Mouse (Mus musculus) left cerebral cortex, adult 2 months (tissue): Measurements from ENCODE around the gene Nmnat2. TPM values are rescaled to one million over a fixed set of nuclear protein-coding genes. Genes with fewer than 3 reads are reported as not detected.

Source experiments
- DNase-seq, 2 experiments: peaks; one replicate each; pipeline ENCODE4 v3.0.0; 2021 to 2022; ENCODE audit warnings: low spot score in 2 of 2, mixed read lengths in 1 of 2; ENCODE audit errors: extremely low spot score in 1 of 2
- H3K27ac ChIP-seq: fragments of 200-600 bp; 2 replicates; pipeline ENCODE4 v1.8.1; 2022
- H3K4me3 ChIP-seq: fragments of 200-600 bp; 2 replicates; pipeline ENCODE4 v1.8.1; 2022
- CTCF ChIP-seq: fragments of 200-600 bp; IDR thresholded peaks from 2 replicates; pipeline ENCODE4 v1.8.1; 2022; ENCODE audit warnings: antibody characterized with exemption, mild to moderate bottlenecking, moderate library complexity
- intact Hi-C: fragments of 180-260 bp; cut with DNase I; formaldehyde crosslinking; loops from one replicate; pipeline ENCODE4 v1.15.1; 2025
- total RNA-seq, 2 experiments: library from RNA; stranded (reverse); gene quantifications; 2 replicates each; pipeline ENCODE4 v1.2.3; 2021

Gene Nmnat2
- total RNA-seq, 2 experiments from 2014 or later: 167 to 171 TPM

DNA sequence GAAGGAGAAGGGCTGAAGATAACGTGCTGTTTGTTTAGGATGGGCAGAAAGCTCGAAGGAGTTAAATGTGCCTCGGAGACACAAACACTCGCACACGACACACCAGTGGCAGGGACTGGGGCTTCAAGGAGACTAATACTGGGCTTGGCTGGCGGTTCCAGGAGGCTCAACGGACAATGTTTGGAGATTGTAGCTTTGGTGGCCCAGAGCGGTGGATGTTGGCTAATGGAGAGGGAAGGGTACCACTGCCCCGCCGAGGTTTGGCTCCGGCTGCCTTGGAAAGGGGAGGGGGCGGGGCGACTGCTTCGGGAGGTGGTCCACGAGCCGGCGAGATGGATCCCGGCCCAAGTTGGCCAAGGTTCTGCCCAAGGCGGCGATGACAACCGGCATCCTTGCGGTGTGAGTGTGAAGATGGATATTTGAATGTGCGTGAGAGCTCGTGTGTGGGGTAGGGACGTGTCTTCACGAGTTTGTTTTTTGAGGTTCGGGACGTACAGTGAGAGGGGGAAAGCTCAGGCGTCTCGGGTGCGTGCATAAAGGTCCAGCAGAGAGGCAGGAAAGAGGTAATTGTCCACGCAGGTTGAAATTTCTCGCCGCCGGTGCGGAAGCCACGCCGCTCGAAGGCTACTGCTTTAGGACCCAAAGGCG is 895 bp downstream of the Nmnat2 start:
- no peak for TF ChIP-seq CTCF
- intact Hi-C loops: loop anchor here (2.0 kb wide), 1 partner anchor 53 kb away; the partner anchor contains the start of gene Smg7
- peak; percentile 26 to 38 for DNase-seq
- H3K4me3 ChIP-seq: peak overlapping the region; percentile 83
- H3K27ac ChIP-seq: peak overlapping the region; percentile 92

DNA sequence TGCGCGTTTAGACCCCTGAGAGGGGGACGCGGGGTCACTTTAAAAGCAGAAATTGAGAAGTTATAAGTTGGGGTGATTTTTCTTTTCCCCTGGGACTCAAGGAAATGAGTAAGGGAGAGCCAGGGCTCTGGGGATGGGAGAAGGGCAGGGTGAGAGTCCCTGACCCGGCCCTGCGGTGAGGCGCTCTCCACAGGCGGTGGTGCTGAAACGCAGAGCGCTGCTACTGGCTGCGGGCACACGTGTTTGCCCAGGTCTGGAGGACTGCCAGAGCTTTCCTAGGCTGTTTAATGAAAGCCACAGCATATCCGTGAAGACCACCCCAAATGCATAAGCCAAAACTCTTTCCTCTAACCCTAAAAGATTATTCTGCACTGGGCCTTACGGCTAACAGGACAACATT is 1.4 kb downstream of the Nmnat2 start:
- no peak for TF ChIP-seq CTCF
- peak; percentile 38 to 48 for DNase-seq
- intact Hi-C loops: no loop called here
- Histone ChIP-seq H3K4me3 (peak overlapping the region; percentile 83), H3K27ac (peak overlapping the region; percentile 92; the same call in 1 of the 2 replicates)

DNA sequence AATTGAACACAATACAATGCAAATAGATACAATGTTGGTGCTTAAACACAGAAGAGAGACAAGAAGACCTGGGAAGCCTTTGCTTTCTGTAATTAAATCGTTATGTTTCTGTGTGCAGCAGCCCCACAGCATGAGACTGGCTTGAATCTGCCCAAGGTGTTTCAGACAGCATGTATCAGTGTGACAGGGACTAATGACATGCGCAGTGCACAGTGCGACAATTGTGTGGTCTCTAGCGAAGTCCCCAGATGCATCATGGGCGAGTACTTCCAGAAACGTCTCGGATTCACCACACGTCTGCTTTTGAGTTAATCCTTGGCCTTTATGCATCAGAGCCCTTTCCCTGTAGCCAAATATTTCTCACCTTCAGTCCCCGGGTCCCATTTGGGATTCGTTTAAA is 9.6 kb downstream of the Nmnat2 start:
- intact Hi-C loops: no loop called here
- TF ChIP-seq CTCF: no peak
- DNase-seq: no peak
- H3K27ac ChIP-seq: no peak overlapping the region
- no peak overlapping the region for H3K4me3 ChIP-seq

DNA sequence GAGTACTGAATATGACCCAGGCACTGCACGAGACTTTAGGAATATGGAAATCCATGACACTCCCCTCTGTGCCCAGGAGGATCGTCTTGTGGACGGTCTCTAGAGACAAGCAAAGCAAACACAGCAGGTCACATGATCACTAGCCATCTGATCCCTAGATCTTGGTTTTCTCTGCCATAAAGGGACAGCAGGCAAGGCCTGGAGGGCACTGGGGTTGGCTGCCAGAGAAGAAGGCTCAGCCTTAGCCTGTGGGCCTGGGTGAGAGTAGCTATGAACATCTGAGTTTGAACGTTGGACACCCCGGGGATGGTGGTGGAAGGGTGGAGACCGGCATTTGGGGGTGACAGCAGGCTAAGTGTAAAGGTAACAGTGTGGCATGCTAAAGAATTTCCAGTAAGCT is 11.4 kb downstream of the Nmnat2 start:
- Histone ChIP-seq H3K27ac (no peak overlapping the region), H3K4me3 (no peak overlapping the region)
- TF ChIP-seq CTCF: no peak
- intact Hi-C loops: no loop called here
- DNase-seq: no peak

DNA sequence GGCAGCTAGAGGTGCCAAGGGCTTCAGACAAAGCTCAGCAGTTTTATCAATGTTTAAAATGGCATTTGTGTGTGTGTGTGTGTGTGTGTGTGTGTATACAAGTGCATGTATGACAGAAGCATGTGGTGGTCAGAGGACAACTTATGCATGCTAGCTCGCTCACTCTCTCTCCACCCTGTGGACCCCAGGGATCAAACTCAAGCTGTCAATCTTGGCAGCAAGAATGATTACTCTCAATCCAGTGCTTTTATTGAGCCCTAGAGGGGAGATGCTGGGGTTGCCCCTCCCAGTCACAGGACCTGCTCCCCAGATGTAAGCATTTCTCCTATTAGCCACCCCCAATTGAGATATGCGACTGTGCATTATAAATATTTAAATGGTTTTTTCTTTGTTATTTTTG is 11.9 kb downstream of the Nmnat2 start:
- no peak for TF ChIP-seq CTCF
- intact Hi-C loops: no loop called here
- no peak for DNase-seq
- Histone ChIP-seq H3K27ac (no peak overlapping the region), H3K4me3 (no peak overlapping the region)

DNA sequence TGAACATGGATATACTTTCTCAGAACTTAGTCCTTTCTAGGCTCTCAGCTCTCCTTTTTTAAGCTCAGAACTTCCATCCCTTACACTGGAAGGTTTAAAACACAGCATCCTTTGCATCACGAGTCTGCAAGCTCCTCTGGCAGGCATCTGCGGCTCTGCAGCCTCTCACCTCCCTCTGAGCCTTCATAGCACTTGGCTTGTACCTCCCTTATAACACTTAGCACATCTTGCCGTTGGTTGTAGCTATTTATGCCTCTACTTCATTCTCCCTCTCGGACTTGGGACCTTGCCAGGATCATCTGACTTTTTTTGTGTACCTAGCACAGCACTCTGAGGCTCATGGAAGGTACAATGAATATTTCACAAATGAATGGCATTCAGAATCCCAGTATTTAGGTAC is 14.3 kb downstream of the Nmnat2 start:
- Histone ChIP-seq H3K4me3 (no peak overlapping the region), H3K27ac (no peak overlapping the region)
- no peak for DNase-seq
- no peak for TF ChIP-seq CTCF
- intact Hi-C loops: no loop called here

DNA sequence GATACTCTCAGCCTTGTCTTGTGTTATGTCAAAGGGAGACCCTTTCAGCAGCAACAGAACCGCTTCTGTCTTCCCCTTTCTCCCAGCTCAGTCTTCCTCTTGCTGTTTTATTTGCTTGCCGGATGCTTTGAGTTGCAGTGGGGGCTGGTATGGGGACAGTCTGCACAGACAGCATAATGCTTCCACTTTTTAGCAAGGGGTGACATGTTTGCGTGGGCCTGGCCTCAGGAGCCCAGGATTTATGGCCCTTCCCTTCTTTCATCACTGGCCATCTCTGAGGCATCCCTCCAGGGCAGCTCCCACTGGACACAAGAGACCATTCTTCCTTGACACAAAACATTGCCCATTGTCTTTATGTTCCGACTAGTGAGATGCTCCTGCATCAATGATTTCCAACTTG is 18.2 kb downstream of the Nmnat2 start:
- intact Hi-C loops: no loop called here
- no peak overlapping the region for H3K27ac ChIP-seq

DNA sequence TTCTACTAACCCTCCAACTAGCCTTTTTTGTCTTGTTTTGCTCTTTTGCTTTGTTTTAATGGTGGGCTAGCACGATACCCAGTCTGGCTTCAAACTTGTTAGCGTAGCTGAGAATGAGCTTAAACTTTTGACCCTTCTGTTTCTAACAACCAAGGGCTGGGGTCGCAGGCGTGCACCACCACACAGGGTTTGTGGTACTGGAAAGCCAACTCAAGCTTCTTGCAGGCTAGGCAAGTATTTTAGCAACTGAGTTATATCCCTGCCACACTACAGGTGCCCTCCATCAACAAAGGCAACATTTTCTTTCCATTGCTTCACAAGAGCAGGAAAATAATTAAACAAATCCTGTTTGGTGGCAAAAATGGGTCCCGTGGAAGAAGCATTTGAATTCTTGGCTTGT is 18.6 kb downstream of the Nmnat2 start:
- no peak for TF ChIP-seq CTCF
- intact Hi-C loops: no loop called here
- DNase-seq: no peak
- Histone ChIP-seq H3K4me3 (no peak overlapping the region), H3K27ac (no peak overlapping the region)

More for the DNA sequence above, 18.2 kb downstream of the Nmnat2 start:
- no peak overlapping the region for H3K4me3 ChIP-seq
- no peak for DNase-seq
- TF ChIP-seq CTCF: no peak

DNA sequence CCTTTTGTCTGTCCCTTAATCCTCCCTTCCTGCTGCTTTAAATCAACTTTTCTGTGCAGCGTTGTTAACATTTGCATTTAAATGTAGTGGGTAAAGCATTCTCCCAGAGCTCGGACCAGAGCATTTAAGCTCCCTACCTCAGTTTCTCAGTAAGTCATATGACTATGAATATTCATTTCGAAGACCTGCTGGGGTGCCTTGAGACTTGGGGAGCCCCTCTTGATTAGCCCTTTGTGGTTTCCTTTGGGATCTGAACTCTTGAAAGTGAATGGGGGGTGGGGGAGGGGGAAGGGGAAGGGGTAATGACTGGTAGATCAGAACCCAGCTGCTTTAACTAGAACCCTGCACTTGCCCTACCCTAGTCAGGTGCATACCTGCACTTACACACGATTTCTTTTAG is 19.1 kb downstream of the Nmnat2 start:
- Histone ChIP-seq H3K4me3 (no peak overlapping the region), H3K27ac (no peak overlapping the region)
- intact Hi-C loops: no loop called here
- DNase-seq: no peak
- no peak for TF ChIP-seq CTCF

DNA sequence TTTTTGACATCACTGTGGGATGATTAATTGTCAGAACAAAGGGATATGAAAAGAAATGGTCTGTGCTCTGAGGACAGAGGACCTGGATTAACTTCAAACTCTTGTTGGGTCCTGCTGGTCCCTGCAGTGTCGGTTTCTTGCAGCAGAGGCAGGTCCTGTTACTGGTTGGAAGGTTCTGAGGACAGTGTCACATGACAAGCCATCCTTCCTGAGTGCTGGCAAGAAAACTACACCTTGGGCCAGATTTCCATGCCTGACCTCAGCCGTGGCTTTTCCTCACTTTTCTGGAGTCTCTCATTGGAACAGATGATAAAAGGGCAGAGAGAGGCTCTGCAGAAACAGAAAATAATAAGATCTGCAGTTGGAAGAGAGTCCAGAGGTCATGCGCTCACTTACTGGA is 20.4 kb downstream of the Nmnat2 start:
- no peak overlapping the region for H3K27ac ChIP-seq
- TF ChIP-seq CTCF: no peak
- H3K4me3 ChIP-seq: no peak overlapping the region
- intact Hi-C loops: no loop called here
- DNase-seq: no peak

DNA sequence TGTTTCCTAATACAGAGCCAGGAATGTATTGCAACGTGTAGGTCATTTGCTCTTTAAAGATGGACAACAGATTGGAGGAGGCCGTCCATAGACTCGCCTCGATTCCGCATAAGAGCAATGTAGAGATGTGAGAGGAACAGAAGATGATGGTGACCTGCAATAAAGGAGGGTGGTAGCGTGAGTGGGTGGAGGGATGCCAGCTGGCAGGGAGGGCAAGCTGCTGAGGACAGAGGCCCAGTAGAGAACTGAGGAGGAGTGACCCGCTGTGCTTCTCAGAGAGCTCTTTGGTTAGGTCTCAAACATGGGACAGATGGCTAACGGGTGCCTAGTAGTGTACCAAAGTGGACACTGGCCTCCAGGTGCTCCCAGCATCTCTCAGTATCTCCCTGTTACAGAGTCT is 23.9 kb downstream of the Nmnat2 start:
- no peak for TF ChIP-seq CTCF
- DNase-seq: no peak
- H3K4me3 ChIP-seq: no peak overlapping the region
- intact Hi-C loops: no loop called here
- H3K27ac ChIP-seq: no peak overlapping the region

DNA sequence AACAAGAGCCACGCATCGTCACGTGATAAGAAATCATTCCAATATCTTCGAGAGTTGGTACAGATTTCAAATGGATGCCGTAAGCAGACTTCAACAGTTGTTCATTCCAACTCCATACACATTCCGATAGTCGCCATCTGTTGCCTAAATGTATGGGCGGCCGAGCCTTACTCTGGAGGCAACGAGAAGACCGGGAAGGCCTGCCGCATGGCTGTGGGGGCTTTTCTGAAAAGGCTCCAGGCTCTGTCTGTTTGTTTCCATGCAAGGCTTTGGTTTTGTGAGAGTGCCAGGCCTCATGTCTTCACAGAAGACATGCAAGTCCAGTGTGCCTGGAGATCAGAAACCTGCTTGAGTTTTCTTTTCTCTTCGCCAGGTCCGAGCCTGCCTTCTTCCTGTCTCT is 28.6 kb downstream of the Nmnat2 start:
- intact Hi-C loops: no loop called here
- peak; percentile 23 to 62 for DNase-seq
- no peak for TF ChIP-seq CTCF
- Histone ChIP-seq H3K4me3 (no peak overlapping the region), H3K27ac (no peak overlapping the region)

DNA sequence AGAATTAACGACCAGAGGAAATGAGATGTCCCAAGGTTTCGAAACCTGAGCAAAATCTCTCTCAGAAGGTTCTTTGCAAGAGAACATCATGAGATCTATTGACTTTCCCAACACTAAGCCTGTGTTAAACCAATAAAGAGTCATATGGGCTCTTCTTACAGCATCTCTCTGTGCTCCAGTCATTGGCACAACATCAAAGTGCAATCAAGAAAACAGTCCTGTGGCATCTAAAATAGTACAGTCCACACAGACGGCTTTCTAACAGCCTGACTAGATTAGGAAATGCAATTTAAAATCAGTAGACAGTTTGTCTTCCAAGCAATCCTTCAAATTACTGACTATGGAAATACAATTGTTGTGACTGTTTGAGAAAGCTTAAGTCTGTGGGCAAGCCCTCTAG is 32.2 kb downstream of the Nmnat2 start:
- intact Hi-C loops: no loop called here
- TF ChIP-seq CTCF: no peak
- Histone ChIP-seq H3K27ac (no peak overlapping the region), H3K4me3 (no peak overlapping the region)
- DNase-seq: no peak
